Mouse (Mus musculus): ENCODE data around the gene Ncor2. TPM values are rescaled to one million over a fixed set of nuclear protein-coding genes. Genes with fewer than 3 reads are reported as not detected.

Gene Ncor2
- polyA plus RNA-seq, 1 experiment from 2014 or later = 30.5 TPM

DNA sequence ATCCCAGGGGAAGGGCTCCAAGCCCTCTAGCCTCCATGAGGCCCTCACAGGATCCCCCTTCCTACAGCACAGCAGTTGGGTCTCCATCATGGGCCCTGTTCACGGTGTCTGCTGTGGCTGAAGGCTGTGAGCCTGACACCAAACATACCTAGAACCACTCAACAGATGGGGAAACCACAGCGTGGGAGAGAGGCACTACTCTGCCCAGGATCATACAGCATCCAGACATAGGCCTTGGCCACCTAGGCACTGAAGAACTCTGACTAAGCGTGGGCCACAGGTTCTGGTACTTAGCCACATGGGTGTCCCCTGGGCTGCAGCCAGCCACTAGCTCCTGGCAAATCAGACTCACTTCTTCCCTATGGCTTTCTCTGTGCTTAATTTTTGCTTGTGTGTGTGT, 48.6 kb downstream of the Ncor2 start:
- Histone ChIP-seq H3K4me2 (no peak overlapping the region), H3K9ac (no peak overlapping the region), H3K4me1 (peaks cover 89% of the 10 kb centered on the region), H3K4me3 (no peak overlapping the region), H3K27me3 (no peaks in the 10 kb centered on the region), H3K9me3 (no peaks in the 10 kb centered on the region), H3K27ac (no peak overlapping the region), H3K36me3 (no peaks in the 10 kb centered on the region)
- ATAC-seq (ENCODE audit: borderline replicate concordance, extremely low read depth, low FRiP score, low TSS enrichment) = no peak
- WGBS = 76% methylated on average over 3 of the region's 3 CpGs

DNA sequence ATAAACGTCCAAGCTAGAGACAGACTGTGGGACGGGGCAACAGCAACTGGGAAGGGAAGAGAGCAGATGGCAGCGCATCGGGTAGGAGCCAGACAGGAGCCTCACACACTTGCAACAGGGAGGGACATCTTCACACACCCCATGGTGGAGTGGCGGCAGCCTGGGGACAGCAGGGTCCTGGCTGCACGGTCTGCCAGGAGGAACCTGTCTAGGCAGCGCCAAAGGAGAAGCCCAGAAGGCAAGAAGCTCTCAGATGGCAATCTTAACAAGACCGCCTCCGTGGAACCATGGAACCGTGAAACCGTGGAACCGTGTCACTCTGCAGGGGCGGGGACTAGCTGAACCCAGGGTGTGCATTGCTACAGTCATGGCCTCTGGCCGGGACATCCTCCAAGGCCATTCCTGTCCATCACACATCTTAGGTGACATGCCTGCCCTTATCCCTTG, 50.1 kb downstream of the Ncor2 start:
- Histone ChIP-seq H3K27me3 (no peaks in the 10 kb centered on the region), H3K4me2 (no peak overlapping the region), H3K27ac (peak overlapping the region; percentile 36), H3K9me3 (no peaks in the 10 kb centered on the region), H3K36me3 (no peaks in the 10 kb centered on the region), H3K9ac (no peak overlapping the region), H3K4me1 (peaks cover 89% of the 10 kb centered on the region), H3K4me3 (no peak overlapping the region)
- WGBS = 63% methylated on average over 14 of the region's 14 CpGs
- no peak for ATAC-seq (ENCODE audit: borderline replicate concordance, extremely low read depth, low FRiP score, low TSS enrichment)

DNA sequence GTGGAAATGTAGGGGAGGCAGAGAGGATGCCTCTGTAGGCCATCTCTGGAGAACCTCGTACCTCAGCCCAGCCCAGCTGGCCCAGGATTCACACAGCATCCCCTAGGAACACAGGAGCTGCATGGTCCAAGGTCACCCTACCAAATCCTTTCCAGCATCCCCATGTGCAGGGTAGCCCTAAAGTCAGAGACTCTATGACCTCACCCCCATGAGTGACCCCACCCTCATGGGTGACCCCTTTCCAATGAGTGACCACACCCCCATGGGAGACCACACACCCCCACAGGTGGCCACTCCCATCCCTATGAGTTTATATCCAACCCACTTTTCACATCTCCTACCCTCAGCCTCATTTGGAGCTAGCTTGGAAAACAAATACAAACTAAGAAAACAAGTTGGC, 51.1 kb downstream of the Ncor2 start:
- H3K9ac ChIP-seq = no peak overlapping the region
- H3K4me1 ChIP-seq = peaks cover 91% of the 10 kb centered on the region
- no peaks in the 10 kb centered on the region for H3K9me3 ChIP-seq
- 100% methylated on average over 1 of the region's 1 CpGs for WGBS
- H3K4me2 ChIP-seq = no peak overlapping the region
- ATAC-seq (ENCODE audit: borderline replicate concordance, extremely low read depth, low FRiP score, low TSS enrichment) = no peak
- no peaks in the 10 kb centered on the region for H3K36me3 ChIP-seq
- no peak overlapping the region for H3K27ac ChIP-seq
- no peak overlapping the region for H3K4me3 ChIP-seq
- no peaks in the 10 kb centered on the region for H3K27me3 ChIP-seq

DNA sequence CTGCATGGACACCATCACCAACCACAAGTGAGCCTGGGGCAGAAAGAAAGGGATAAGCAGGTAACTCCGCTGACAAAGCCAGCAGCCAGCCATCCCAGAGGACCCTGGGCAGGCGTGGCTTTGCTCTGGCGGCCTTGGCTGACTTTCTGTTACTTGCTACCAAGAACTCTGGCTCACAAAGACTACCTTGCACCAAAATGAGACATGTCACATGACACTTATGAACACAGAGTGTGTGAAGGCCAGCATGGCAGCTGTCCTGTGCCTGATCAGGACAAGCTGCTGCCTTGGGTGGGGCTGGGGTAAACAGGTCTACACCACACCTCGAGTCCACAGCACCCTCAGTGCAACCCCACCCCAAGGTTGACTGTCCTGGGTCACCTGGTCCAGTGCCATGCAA, 51.6 kb downstream of the Ncor2 start:
- peaks cover 93% of the 10 kb centered on the region for H3K4me1 ChIP-seq
- H3K4me3 ChIP-seq = no peak overlapping the region
- no peak overlapping the region for H3K4me2 ChIP-seq
- H3K9ac ChIP-seq = no peak overlapping the region
- 85% methylated on average over 4 of the region's 4 CpGs for WGBS
- ATAC-seq (ENCODE audit: borderline replicate concordance, extremely low read depth, low FRiP score, low TSS enrichment) = no peak
- H3K9me3 ChIP-seq = no peaks in the 10 kb centered on the region
- H3K27me3 ChIP-seq = no peaks in the 10 kb centered on the region
- H3K27ac ChIP-seq = no peak overlapping the region
- H3K36me3 ChIP-seq = no peaks in the 10 kb centered on the region

DNA sequence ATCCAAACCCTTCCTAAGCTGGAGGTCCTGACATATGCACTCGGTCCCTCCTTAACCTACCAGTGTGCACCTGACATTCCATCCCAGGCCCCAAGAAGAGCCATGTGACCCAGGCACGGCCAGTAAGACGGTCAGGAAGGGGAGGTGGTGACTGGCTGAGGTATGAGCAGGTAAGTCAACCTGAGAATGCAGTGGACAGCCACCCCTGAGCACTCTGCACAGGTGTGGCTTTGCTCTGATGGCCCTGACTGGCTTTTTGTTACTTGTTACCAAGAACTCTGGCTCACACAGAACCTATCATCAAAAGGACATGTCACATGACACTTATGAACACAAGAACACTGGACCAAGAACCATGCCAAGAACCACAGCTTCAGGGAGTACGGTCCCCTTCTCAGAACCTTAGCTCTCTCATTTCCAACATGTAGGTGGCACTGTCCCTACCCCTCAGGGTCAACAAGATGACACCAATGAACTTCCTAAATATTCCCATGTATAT, 53.0 kb downstream of the Ncor2 start:
- Histone ChIP-seq H3K4me2 (no peak overlapping the region), H3K9ac (no peak overlapping the region), H3K27me3 (no peaks in the 10 kb centered on the region), H3K36me3 (no peaks in the 10 kb centered on the region), H3K27ac (no peak overlapping the region), H3K4me3 (no peak overlapping the region), H3K4me1 (peaks cover 80% of the 10 kb centered on the region), H3K9me3 (no peaks in the 10 kb centered on the region)
- no peak for ATAC-seq (ENCODE audit: borderline replicate concordance, extremely low read depth, low FRiP score, low TSS enrichment)
- 48% methylated on average over 4 of the region's 4 CpGs for WGBS

DNA sequence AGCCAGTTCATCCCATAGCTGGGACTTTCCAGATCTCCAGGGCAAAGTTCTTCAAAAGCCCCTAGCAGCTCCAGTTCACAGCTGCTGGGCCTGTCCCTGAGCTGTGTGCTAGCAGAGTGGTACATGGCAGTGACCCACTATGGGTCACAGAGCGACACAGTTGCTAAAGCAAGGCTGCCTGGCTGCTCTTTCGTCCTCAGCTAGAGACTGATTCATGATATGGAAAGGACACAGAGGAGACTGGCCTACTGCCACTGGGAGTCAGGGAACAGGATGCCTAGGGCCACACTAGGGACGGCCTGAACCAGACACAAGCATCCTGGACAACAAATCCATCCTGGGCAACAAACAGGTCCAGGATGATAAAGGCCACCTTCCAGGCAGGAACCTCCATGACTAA, 53.8 kb downstream of the Ncor2 start:
- Histone ChIP-seq H3K27ac (peak overlapping the region; percentile 78; the same call in 1 of the 2 replicates), H3K9ac (no peak overlapping the region)

DNA sequence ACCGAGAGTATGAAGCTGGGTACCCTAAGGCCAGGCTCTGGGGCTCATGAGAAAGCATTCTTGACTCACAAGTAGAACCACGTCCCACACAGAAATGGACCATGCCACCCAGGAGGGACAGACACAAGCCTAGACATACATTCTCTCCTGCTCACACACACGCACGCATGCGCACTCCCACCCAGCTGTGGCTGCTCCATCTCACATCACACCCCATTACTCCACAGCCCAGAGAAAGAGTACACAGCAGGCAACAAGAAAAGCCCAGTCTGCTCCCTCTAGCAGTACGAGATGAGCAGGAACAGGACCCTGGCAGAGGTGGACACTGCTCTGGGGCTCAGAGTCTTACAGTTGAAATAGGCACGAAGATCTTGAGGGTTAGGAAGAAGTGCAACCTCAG, 55.0 kb downstream of the Ncor2 start:
- H3K27me3 ChIP-seq = no peaks in the 10 kb centered on the region
- peaks cover 72% of the 10 kb centered on the region for H3K4me1 ChIP-seq
- H3K9ac ChIP-seq = no peak overlapping the region
- peak; percentile 76 for ATAC-seq (ENCODE audit: borderline replicate concordance, extremely low read depth, low FRiP score, low TSS enrichment)
- no peak overlapping the region for H3K4me3 ChIP-seq
- H3K27ac ChIP-seq = peak overlapping the region; percentile 78
- no peak overlapping the region for H3K4me2 ChIP-seq
- H3K9me3 ChIP-seq = no peaks in the 10 kb centered on the region
- peaks cover 7% of the 10 kb centered on the region for H3K36me3 ChIP-seq
- 58% methylated on average over 7 of the region's 7 CpGs for WGBS

More for the DNA sequence above, 53.8 kb downstream of the Ncor2 start:
- Histone ChIP-seq H3K27me3 (no peaks in the 10 kb centered on the region), H3K9me3 (no peaks in the 10 kb centered on the region), H3K36me3 (no peaks in the 10 kb centered on the region), H3K4me1 (peaks cover 79% of the 10 kb centered on the region), H3K4me3 (no peak overlapping the region), H3K4me2 (no peak overlapping the region)
- 61% methylated on average over 3 of the region's 3 CpGs for WGBS
- no peak for ATAC-seq (ENCODE audit: borderline replicate concordance, extremely low read depth, low FRiP score, low TSS enrichment)

DNA sequence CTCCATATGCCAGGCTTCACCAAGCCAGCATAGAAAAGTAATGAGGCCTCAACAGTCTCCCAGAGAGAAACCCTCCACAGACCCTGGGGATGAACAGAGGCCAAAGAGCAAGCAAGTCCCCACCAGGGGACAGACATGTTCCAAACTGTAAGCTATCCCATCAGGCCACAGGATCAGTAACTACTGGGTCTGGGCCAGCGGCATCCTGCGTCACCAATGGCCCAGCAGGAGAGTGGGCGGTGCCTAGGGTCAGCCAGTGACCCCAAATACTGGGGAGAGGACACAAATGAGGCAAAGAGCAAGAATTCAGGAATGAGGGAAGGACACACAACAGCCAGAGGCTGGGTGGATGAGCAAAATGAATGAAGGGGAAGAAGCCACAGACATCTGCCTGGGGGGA, 55.8 kb downstream of the Ncor2 start:
- no peaks in the 10 kb centered on the region for H3K9me3 ChIP-seq
- 60% methylated on average over 3 of the region's 3 CpGs for WGBS
- no peak overlapping the region for H3K4me2 ChIP-seq
- H3K36me3 ChIP-seq = peaks cover 15% of the 10 kb centered on the region
- peak; percentile 24; the same call in 1 of the 2 replicates for ATAC-seq (ENCODE audit: borderline replicate concordance, extremely low read depth, low FRiP score, low TSS enrichment)
- no peaks in the 10 kb centered on the region for H3K27me3 ChIP-seq
- H3K4me1 ChIP-seq = peaks cover 64% of the 10 kb centered on the region
- peak overlapping the region; percentile 78 for H3K27ac ChIP-seq
- no peak overlapping the region for H3K9ac ChIP-seq
- no peak overlapping the region for H3K4me3 ChIP-seq

DNA sequence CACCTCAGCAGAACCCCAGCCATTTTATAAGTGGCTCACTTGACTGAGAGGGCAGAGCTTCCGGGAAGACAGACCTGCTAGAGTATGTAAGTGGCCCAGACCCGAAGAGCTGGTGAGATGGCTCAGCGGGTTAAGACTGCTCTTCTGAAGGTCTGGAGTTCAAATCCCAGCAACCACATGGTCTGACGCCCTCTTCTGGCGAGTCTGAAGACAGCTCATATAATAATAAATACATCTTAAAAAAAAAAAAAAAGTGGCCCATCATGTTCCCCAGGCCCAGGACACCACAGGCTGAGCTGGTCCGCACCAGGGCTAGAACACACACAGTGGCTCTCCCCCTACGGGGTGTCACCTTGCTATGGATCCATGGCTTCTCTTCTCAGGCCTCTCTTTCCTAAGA, 56.5 kb downstream of the Ncor2 start:
- Histone ChIP-seq H3K27ac (peak overlapping the region; percentile 30; the same call in 1 of the 2 replicates), H3K9ac (no peak overlapping the region), H3K27me3 (no peaks in the 10 kb centered on the region), H3K4me1 (peaks cover 58% of the 10 kb centered on the region), H3K4me2 (no peak overlapping the region), H3K4me3 (no peak overlapping the region), H3K9me3 (no peaks in the 10 kb centered on the region), H3K36me3 (peaks cover 22% of the 10 kb centered on the region)
- WGBS = 69% methylated on average over 7 of the region's 7 CpGs
- ATAC-seq (ENCODE audit: borderline replicate concordance, extremely low read depth, low FRiP score, low TSS enrichment) = no peak

DNA sequence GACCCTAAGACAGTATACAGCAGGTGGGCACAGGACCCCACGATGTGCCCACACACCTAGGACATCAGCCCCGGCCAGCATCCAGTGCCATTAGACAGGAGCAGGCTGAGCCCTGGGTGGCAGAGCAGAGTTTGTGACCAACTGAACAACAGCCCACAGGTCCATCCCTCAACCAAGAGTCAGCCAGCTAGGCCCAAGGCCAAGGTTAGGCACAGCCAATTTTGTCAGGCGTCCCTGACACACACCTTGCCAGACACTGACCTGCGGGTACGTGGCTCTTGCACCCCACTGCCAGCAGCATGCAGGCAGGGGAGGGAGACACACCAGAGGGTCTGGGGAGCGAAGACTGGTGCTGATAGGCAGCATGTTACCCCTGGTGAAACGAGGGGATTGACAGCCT, 57.0 kb downstream of the Ncor2 start:
- Histone ChIP-seq H3K36me3 (peaks cover 26% of the 10 kb centered on the region), H3K4me2 (no peak overlapping the region)
- WGBS = 85% methylated on average over 7 of the region's 7 CpGs

DNA sequence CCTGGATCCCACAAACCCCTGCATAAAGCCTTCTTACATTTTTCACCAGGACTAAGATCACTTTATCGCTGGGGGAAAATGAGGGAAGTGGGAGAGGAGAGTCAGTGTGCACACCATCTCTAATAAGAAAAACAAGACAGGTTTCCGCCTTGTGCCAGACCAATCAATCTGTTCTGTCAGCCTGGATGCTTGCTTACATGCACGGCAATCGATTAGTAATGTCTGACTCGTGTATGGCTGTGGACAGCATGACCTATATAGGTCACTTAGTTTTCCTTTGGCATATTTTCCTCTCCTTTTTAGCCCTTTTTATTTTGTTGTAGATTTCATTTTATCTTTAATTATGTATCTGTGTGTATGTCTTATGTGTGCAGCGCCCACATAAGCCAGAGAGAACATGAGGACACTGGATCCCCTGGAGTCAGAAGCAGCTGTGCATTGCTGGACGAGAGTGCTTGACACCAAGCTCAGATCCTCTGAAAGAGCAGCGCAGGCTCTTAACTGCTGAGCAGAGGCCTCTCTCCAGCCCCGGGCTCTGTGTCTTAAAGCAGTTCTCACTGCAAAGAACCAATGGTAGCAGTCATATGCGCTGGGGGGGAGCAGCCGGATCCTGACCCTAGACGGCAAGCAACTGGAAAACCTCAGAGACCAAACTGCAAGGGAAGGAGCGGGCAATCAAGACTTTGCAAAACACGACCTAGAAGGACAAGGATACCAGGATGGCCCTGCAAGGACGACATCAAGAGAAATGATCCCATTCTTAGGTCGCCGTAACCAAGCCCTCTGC, 58.3 kb downstream of the Ncor2 start:
- H3K4me3 ChIP-seq = no peak overlapping the region
- no peak overlapping the region for H3K4me2 ChIP-seq
- no peaks in the 10 kb centered on the region for H3K9me3 ChIP-seq
- 59% methylated on average over 17 of the region's 17 CpGs for WGBS
- no peak overlapping the region for H3K9ac ChIP-seq
- ATAC-seq (ENCODE audit: borderline replicate concordance, extremely low read depth, low FRiP score, low TSS enrichment) = no peak
- peak overlapping the region; percentile 48; the same call in 1 of the 2 replicates for H3K27ac ChIP-seq
- H3K36me3 ChIP-seq = peaks cover 39% of the 10 kb centered on the region
- H3K4me1 ChIP-seq = peaks cover 44% of the 10 kb centered on the region
- H3K27me3 ChIP-seq = no peaks in the 10 kb centered on the region

More for the DNA sequence above, 57.0 kb downstream of the Ncor2 start:
- Histone ChIP-seq H3K9me3 (no peaks in the 10 kb centered on the region), H3K9ac (no peak overlapping the region), H3K27ac (no peak overlapping the region), H3K27me3 (no peaks in the 10 kb centered on the region), H3K4me3 (no peak overlapping the region), H3K4me1 (peaks cover 54% of the 10 kb centered on the region)
- no peak for ATAC-seq (ENCODE audit: borderline replicate concordance, extremely low read depth, low FRiP score, low TSS enrichment)

DNA sequence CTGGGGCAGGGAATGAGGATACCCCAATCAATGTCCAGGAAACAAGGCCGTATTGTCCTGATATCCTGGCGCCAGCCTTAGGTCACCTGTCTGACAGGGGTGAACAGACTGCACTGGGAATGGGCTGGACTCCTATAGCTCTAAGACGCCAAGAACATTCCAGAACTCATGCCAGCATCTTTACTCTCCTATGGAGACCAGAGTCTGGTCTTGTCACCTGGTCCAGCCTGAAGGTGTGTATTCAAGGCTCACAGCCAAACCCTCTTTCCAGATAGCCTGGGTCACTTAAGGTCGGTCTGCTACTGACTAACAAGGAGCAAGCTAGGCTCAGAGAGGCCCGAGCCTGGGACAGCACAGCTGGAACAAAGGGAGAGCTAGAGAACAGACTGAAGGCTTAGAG, 61.8 kb downstream of the Ncor2 start:
- Histone ChIP-seq H3K4me3 (no peak overlapping the region), H3K4me2 (no peak overlapping the region), H3K36me3 (peaks cover 64% of the 10 kb centered on the region), H3K4me1 (peaks cover 36% of the 10 kb centered on the region), H3K9me3 (no peaks in the 10 kb centered on the region), H3K27me3 (no peaks in the 10 kb centered on the region), H3K9ac (no peak overlapping the region), H3K27ac (no peak overlapping the region)
- ATAC-seq (ENCODE audit: borderline replicate concordance, extremely low read depth, low FRiP score, low TSS enrichment) = no peak
- WGBS = 78% methylated on average over 5 of the region's 5 CpGs

Data from lung, embryonic 15.5 days (tissue).